Mouse (Mus musculus) erythroblast, adult 5-6 weeks (primary cell): ENCODE data around the gene Jpt1. TPM values are rescaled to one million over a fixed set of nuclear protein-coding genes. Genes with fewer than 3 reads are reported as not detected.
"Not testable (repeated sequence)": the region's sequence is repeated elsewhere in the genome, so short reads cannot be mapped to it uniquely, and the experiment has no call there.

Experiments used
- ATAC-seq: replicated peaks from 2 replicates; pipeline ENCODE4 v1.8.0; 2016; ENCODE audit warnings: moderate number of reproducible peaks, mild to moderate bottlenecking, moderate TSS enrichment, inconsistent platforms; ENCODE audit not compliant: poor library complexity, low FRiP score, severe bottlenecking
- total RNA-seq, 2 experiments: library from RNA; stranded (forward) in 1 of 2; stranded (reverse) in 1 of 2; fragments of 150-400 nt in 1 of 2; fragments of 200-764, 138-1000 nt in 1 of 2; gene quantifications; 2 replicates each; pipeline versions ENCODE4 v1.2.3 to v1.2.4; 2015 to 2017; ENCODE audit warnings: low replicate concordance in 2 of 2

Jpt1 gene
- total RNA-seq, 2 experiments from 2014 or later: 105 to 114 TPM

- ATAC-seq: peak; percentile 48
These were observed 633 bp downstream of the Jpt1 start for GRCm38 (mm10) chr11:115513271-115514237.

- ATAC-seq: no peak
These were observed 1.6 kb downstream of the Jpt1 start for GRCm38 (mm10) chr11:115512407-115513183.

- ATAC-seq: no peak
These were observed 2.2 kb downstream of the Jpt1 start for GRCm38 (mm10) chr11:115512004-115512403.

GRCm38 (mm10) chr11:115511121-115511520 is 3.1 kb downstream of the Jpt1 start:
- peak; percentile 58 for ATAC-seq

- no peak for ATAC-seq
These were observed 3.7 kb downstream of the Jpt1 start for GRCm38 (mm10) chr11:115510507-115510888.

GRCm38 (mm10) chr11:115509773-115510506 is 4.2 kb downstream of the Jpt1 start:
- ATAC-seq: no peak

- ATAC-seq: no peak
These were observed 6.1 kb downstream of the Jpt1 start for GRCm38 (mm10) chr11:115508061-115508460.

GRCm38 (mm10) chr11:115506586-115506985 is 7.6 kb downstream of the Jpt1 start:
- ATAC-seq: peak; percentile 81

GRCm38 (mm10) chr11:115502636-115503035 is 11.6 kb downstream of the Jpt1 start:
- no peak for ATAC-seq

- not testable (repeated sequence) for ATAC-seq
These were observed 17.6 kb downstream of the Jpt1 start for GRCm38 (mm10) chr11:115496559-115496958.

GRCm38 (mm10) chr11:115492387-115492786 is 21.8 kb downstream of the Jpt1 start:
- ATAC-seq: 0 out of 2 replicates have a peak, but pooled peaks have one; percentile 19

- peak; percentile 91 for ATAC-seq
These were observed 22.7 kb downstream of the Jpt1 start, which contains the start of gene Nt5c for GRCm38 (mm10) chr11:115491356-115492083. Gene Nt5c, minus strand, starts transcription at chr11:115491862.

- ATAC-seq: 0 out of 2 replicates have a peak, but pooled peaks have one; percentile 6
These were observed 23.5 kb downstream of the Jpt1 start for GRCm38 (mm10) chr11:115490441-115491355.

GRCm38 (mm10) chr11:115488551-115489104 is 25.6 kb downstream of the Jpt1 start:
- no peak for ATAC-seq

GRCm38 (mm10) chr11:115485155-115485554 is 29.0 kb downstream of the Jpt1 start:
- ATAC-seq: no peak

GRCm38 (mm10) chr11:115483726-115484125 is 30.5 kb downstream of the Jpt1 start:
- peak; percentile 74 for ATAC-seq

- 0 out of 2 replicates have a peak, but pooled peaks have one; percentile 10 for ATAC-seq
These were observed 30.9 kb downstream of the Jpt1 start for GRCm38 (mm10) chr11:115483278-115483677.
